Mouse (Mus musculus) adrenal gland, postnatal 14 days (tissue): ENCODE results near the gene Lin7a. TPM values are rescaled to one million over a fixed set of nuclear protein-coding genes. Genes with fewer than 3 reads are reported as not detected.

Experiments used
- DNase-seq: peaks from one replicate; pipeline ENCODE4 v3.0.0; 2021; ENCODE audit warnings: mixed read lengths
- long read RNA-seq, 2 experiments: library from polyadenylated mRNA; stranded (forward); transcript quantifications; one replicate each; pipeline ENCODE4 v2.0.0; 2021
- total RNA-seq: library from RNA; stranded (reverse); gene quantifications from 2 replicates; pipeline ENCODE4 v1.2.3, GENCODE M21; 2021

Gene Lin7a
- 1.9 and 3.3 TPM in 2 replicates for total RNA-seq
- long read RNA-seq, experiment 1, result 0 reads
- long read RNA-seq, experiment 2, partial matches to known transcripts, result 0 of 3 reads
- long read RNA-seq, experiment 2, other reads (novel, unspliced or antisense), result 1 of 3 reads

DNA sequence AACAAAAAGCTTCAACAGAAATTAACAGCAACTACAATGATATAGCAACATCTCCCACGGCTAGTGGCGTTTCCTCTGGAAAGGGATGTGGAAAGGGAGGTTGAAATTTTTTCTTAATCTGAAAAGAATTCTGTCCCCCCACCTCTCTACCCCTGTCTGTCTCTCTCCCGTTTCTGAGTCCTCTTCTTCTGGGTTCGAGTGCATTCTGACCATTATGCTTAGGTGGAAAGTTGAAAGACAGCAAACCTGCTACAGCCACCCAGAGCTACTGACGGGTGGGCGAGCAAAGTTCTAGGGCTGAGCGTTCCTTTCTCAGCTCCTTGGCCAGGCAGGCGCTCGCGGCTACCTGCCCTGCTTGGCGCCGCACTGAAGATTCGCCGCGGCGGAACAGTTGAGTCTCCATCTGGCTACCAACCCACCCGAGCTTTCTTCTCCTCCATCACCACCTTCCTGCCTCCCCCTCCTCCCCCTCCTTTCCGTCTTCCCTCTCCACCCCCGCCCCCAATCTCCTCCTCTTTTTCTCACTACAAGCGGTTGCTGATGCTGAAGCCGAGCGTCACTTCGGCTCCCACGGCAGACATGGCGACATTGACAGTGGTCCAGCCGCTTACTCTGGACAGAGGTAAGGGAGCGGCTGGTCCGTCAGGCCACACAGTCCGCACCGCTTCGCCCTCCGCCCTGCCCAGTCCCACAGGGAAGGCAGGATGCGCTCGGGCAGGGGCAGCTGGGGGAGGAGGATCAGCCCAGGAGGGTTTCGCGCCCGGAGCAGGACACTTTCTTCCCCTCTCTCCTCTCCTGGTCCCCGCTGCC is at the start of gene Lin7a:
TSS of gene Lin7a (plus strand) at position 366 of the 810 bp plus-strand sequence.
- peak; percentile 12 for DNase-seq

DNA sequence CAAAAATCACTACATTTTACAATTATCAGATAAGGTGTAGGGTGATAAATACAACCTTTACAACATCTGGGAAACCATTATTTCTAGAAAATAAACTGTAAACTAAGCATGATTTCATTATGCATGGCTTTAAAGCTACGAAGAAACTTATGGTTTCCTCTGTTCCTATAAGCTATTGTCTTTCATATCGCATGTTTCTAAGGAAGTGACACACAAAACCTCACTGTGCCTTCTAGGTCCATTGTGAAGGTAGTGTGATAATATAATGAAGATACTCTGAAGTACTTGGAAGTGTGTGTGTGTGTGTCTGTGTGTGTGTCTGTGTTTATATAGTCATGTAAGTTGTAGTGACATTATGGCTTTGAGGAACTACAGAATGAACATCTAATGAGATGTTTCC is 49.8 kb upstream of the Lin7a start:
- no peak for DNase-seq

DNA sequence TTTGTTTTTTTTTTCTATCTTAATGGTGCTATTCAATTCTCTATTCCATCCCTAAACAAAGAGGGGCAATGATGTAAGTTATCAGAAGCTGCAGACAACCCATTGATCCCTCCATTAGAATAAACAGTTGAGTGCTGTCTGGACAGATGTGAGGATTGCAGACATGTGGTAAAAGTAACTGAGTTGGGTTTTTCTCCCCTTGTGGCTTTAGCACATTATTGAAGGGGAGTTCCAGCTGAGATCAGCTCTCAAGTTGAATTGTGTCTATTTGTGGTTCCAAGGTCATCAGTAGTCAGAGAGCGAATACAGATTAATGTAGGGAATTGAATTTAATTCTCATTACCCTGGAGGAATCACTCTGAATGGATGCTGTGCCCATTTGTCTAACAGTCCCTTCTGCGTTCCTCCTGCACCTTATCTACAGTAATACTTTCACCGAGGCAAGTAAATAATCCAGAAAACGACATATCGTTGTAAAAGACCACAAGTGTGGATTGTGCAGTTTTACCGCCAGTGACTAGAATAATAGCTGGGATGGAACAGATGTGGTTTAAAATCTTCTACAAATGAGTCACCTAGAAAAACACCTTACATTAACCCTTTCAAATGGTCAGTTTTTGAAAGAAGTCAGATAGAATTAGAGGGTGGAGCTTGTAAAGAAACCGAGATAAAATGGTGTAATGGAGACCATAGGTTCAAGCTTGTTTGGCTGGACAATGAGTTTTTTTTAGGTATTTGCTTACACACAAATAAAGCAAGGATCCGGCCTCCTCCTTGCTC is 48.9 kb upstream of the Lin7a start:
- DNase-seq, result no peak

DNA sequence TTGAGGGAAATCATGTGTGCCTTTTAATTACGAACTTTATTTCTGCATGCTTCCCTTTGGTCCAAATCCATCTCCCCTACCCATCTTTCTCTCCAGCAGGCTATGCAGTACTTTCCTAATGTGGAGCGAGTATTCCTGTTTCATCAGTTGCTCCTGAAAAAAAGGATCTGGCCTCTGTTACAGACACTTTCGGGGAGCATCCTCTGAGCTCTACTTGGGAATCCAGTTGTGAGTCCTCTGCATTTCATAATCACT is 48.4 kb upstream of the Lin7a start:
- DNase-seq, result no peak

DNA sequence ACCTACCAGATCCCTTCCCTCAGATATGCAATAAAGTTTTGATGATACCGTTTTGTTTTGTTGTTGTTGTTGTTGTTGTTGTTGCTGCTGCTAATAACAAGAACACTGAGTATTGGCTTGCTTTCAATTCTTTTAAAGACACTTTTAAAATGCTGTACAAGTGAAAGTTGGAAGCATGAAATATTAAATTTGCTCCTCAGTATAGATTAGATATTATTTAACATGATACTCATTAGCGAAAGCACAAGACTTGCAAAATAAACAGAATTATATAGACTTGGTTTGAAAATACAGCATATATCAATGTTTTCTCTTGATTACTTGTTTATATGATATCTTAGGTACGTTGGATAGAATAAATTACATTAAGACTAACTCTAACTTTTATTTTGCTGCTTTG is 47.7 kb upstream of the Lin7a start:
- DNase-seq, result no peak

DNA sequence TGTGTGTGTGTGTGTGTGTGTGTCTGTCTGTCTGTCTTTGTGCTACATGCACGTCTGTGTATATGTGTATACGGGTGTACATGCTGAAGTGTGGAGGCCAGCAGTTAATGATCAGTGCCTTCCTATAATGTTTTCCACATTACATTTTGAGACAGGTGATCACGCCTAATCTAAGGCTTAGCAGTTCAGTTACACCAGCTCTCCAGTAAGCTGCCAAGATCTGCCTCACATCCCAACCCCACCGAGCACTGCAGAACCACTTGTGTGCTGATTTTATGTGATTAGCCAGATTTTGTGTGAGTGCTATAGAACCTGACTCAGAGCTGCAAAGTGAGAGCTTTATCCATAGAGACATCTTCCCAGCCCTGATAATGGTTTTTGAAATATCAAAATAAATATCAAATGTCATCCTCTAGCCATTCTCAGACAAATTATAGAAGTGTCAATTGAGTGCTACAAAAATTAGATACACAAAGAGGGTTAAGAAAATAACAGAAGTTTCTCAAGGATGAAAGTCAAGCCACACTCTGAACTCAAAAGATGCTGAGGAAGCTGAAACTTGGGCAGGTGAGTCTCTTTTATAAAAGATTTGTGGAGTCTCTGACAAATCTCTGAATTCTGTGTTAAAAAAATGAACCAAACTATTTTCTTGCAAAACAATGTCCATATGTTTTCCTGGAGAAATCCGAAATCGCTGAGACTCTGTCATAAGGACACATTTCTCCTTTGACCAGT is 46.7 kb upstream of the Lin7a start:
- no peak for DNase-seq

DNA sequence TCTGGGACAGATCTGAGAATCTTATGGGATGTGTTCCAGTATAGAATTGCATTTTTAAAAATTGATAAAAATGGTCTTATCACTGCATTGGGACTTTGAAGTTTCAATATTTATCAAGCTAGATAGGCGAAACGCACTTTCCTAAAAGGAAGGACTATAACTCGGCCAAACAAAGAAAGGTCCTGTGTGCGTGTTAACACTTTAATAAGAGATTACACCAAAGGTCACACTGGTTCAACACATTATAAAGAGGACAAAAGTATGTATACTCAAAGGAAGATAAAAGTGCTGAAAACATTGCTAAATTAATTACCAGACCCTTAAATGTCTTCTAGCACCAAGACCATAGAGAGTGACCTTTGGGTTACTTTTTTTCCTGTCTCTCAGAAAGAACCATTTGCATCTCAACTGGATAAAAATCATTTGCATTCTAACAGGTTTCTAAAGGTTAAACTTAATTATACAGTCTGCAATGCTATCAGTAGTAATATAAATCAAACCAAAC is 46.1 kb upstream of the Lin7a start:
- no peak for DNase-seq

DNA sequence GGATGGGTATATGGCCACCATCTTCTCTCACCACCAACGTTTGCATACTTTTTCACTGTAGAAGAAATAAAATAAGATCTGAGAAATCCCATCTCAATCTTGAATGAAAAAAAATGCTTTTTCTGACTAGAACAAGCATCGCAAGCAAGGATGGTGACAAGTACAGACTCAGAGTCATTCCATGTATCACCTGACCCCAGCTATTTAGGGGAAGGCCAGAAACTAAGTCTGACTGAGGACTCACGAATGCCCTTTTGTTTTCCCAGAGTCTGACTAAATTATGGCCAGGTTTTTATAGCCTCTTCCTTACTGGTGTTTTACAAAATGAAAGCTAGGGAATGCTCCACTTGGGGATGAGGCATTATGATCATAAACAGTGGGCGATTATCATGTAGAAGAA is 45.6 kb upstream of the Lin7a start:
- no peak for DNase-seq

DNA sequence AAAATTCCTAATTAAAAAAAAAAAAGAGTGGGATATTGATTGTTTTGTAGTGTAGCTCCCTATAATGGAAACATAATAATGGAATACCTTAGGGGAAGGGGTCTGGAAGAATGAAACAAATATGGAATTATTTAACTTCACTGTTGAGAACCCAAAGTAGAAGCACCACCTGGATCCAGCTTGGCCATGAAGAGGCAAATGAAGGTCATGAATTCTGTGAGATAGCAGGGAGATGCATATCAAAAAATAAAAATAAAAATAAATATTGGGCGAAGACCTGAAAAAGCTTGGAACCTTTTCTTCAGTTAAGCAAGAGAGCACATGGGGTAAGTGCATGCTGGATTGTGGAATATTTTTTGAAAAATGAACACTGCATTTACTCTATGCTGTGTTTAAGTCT is 43.6 kb upstream of the Lin7a start:
- DNase-seq, result no peak

DNA sequence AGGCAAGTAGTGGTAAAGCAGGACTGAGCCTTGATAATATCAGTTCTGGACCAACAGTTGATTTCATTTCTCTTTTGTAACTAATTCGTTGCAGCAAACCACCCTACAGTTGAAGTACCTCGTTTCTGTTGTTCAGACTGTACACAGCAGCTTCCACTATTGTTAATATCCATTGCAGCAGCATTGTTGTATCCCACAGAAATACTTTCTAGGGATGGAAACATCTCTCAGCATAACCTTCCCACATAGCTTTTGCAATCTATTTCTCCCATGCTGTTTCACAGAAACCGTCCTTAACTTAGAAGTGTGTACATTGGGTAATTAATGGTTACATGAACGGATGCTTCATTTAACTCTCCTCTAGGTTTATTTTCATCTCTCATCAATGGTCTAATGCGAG is 42.7 kb upstream of the Lin7a start:
- DNase-seq, result no peak

DNA sequence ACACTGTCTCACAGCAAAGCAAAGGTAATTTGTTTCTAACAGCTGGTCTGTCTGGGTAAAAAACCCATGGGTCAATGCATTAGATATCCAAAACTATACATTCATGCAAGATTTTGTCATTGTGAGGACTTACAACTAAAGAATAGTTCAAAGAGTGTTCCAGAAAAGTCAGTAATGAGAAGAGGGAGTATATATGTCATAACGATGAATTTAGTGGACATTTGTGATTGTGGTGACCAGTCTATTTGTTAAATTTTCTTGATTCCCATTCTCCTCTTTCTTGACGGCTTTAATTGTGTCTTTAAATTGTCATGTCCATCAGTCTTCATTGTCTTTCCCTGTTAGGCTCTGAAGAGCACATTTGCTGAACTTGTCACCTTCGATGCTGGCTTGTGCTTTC is 42.1 kb upstream of the Lin7a start:
- DNase-seq, result no peak

DNA sequence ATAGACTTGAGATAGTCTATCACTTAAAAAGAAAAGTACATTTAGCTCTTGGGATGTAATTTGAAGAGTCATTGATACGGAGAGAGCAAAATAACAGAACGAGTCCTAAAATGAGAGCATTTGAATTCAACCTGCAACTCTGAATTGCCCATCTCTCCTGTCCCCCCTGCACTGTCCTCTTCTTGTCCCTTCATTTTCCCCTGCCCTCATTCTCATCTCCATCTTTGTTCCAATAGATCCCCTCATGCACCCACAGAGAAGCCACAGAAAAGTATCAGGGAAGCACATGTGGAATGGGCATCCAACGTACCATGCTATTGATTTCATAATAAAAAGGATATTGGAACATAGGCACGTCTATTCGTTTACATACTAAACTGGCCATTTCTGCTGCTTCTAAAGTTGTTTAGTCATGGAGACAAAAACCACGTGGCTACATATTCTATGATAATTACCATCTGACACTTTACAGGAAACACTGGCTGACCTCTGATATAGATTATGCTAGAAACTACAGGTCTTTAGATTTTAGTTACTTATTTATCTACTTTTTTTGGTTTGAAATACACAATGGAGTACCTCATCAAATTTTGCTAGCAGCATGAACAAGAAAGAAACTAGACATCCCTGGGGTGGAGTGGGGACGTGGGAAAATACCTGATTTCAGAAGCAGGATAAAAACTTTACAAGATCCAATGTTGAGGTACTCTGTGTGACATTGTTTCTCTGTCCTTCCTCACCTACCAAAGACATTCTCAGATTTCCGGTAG is 41.2 kb upstream of the Lin7a start:
- no peak for DNase-seq

DNA sequence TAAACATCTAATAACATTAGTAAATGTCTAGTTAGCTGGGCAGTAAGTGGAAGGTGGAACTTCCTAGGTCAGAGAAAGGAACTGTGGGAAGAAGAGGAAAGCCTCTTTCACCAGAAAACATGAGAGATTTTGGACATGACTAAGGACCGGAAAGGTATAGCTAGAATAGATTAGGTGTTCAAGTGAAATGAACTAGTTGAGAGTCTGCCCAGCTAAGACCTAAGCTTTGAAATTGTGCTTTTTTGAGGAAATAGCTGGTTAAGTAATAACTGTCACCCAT is 40.7 kb upstream of the Lin7a start:
- DNase-seq, result no peak

DNA sequence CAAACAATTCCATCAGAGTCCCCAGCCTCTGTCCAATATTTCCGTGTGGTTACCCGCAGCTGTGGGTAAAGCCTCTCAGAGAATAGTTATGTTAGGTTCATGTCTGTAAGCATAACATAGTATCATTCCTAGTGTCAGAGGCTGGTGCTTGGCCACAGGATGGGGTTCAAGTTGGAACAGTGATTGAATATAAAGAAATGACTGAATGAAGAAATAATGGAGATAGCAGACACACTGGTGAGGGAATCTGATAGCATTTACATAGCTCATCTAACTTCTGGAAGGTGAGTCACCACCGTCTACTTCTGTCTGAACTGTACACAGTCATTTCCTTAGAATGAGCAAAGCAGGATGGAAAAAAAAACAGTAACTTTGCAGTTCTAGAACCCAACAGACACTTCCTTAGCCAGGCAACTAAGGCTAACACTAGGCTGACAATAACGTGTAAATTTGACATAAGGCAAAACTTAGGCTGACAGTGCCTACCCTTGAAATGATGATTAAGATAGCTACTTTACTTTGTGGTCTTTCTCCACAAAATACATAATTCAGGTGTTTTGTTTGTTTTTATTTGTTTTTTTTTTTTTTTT is 40.0 kb upstream of the Lin7a start:
- DNase-seq, result no peak

DNA sequence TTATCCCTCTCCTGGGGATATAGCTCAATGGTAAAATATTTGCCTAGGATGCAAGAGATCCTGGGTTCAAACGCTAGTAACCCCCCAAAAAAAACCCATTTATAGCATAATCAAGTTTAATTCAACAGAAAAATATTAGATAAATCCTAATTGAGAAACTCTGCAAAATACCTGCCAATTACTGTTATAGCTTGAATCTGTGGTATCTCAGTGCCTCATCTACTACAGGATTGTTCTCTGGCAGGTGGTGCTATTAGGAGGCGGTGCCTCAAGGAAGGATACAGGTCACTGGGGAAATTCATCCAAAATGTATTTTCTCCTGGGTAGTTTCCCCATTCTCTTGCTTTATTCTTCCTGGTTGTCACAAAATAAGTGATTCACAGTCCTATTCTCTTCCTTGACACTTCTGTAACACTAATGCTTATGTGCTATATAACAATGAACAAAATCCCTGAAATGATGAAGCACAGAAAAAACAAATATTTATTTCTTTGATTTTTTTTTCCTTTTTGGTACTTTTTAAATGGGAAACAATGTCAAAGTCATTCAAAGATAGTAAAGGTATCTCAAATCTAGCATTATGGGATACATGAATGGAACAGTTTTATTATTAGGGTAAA is 38.9 kb upstream of the Lin7a start:
- no peak for DNase-seq

DNA sequence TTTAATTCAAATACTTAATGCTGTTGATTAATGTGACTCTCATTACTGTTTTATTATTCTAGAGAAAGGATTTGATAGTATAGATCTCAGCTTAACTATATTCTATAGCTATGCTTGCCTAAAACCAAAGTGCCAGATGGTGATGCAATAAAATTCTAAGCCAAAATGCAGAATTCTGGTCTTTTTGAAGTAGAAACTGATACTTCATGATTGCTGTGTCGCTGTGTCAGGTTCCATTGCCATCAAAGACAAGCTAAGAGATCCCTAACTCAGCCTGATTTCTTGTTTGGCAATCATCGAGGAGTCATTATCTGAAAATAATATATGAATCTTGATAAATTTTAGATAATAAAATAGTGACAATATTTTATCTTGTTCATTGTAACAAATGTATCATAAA is 38.3 kb upstream of the Lin7a start:
- DNase-seq, result no peak

DNA sequence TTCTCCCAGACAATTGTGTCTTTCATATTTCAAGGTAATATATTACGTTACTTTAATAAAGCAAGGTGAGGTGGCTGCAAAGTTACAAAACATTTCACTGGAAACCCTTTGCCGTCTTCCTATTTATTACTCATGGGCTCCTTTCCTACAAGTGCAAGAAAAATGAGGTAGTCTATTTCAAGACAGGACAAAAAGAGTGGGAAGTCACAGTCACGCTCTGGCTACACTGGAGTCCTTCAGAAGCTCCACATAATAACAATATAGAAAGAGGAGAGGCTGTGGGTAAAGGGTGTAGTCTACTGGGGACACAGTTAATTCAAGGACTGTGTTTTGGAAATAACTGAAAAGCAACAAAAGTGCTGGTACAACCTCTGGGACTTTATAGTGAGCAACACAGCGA is 37.7 kb upstream of the Lin7a start:
- no peak for DNase-seq

DNA sequence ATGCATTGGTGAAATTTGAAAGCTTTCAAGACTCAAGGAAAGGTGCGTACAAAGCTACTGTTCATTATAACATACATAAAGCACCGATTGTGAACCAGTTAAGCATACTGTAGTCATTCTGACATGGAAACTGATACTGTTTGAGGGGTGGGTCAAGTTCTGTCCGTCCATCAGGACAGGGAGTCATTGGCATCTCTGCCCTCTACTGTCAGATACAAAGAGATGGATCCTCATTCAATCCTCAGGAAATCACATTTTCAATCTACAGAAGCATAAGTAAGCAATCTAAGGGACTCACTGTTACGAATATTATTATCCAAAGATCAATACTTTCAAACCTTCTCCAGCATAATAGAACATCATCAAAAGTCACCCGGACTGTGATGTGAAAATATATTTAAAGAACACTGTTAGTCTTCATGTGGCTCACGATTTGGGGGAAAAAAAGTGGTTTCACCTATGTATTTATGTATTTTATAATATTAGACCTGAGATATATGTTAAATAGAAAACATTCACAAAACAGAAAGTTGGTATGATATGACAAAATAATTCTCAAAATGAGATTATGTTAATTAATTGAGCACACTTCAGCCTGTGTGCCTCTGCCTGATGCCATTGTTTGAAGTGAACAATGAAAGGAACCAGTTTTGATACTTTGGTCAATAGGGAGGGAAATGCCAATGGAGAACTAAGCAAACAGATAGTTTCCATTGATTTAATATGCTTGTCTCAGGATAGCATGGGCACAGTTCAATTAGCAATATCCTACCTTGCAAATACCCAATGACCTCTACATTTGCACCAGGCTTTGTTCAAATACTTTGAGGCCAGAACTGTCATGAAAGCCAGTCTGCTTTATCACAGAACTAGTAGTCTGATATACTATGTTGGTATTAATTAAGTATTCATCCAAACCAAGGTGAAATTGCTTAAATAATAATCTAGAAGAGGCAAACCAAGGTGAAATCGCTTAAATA is 36.8 kb upstream of the Lin7a start:
- no peak for DNase-seq

DNA sequence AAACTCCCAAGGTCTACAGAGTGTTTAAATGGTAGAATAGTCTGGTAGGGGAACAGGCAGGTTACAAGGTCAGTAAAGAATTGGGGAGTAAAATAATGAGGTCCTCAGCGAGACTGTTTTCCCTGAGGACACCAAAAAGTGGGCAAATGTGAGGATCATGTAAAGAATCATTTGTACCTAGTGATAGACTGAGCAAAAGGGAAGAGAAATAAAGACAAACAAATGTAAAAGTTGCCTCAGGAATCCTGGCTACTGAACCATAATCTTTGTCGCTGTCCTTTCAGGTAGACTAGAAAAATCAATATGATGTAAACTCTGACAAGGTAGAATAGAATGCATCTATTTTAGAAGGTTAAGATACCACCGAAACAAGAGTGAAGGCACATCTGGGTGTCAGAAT is 36.0 kb upstream of the Lin7a start:
- DNase-seq, result no peak

DNA sequence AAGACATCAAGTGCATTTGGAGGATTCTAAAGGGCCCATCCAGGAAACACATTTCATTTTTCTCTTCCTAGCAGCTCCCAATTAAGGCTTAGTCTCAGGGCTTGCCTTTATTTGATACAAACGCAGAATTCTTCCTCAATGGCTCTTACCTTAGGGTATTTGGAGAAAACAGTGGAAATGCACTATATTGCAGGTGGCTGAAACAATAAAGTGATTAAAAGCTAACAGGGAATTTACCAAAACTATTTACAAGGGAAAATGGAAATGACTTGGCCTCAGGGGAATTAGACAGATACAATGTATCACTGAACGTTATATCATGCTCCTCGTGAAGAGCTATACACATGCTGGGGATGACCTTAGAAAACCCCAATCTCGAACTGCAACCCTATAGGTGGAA is 35.3 kb upstream of the Lin7a start:
- no peak for DNase-seq
